Mouse (Mus musculus) adipose tissue, adult 10 weeks (tissue): Measurements from ENCODE around the gene Snta1. TPM values are rescaled to one million over a fixed set of nuclear protein-coding genes. Genes with fewer than 3 reads are reported as not detected.

ENCODE experiments used
- polyA plus RNA-seq: library from polyadenylated mRNA; stranded (reverse); fragments of 350-450 nt; fragmentation: Illumina TruSeq; extraction: RNeasy Lipid Tissue Mini Kit (QIAGEN cat#74804); gene quantifications from one replicate; pipeline ENCODE4 v1.2.3, GENCODE M21; 2014; ENCODE audit warnings: low read depth, low replicate concordance

The Snta1 gene
- 31.1 TPM for polyA plus RNA-seq

GRCm38 (mm10) chr2:154407643-154408445, at the start of gene Snta1:
Snta1 (minus strand) TSS chr2:154408099.

GRCm38 (mm10) chr2:154436458-154437190, 28.7 kb upstream of the Snta1 start, which contains the start of gene Cbfa2t2:
Cbfa2t2 (plus strand) TSS chr2:154436481.

DNA sequence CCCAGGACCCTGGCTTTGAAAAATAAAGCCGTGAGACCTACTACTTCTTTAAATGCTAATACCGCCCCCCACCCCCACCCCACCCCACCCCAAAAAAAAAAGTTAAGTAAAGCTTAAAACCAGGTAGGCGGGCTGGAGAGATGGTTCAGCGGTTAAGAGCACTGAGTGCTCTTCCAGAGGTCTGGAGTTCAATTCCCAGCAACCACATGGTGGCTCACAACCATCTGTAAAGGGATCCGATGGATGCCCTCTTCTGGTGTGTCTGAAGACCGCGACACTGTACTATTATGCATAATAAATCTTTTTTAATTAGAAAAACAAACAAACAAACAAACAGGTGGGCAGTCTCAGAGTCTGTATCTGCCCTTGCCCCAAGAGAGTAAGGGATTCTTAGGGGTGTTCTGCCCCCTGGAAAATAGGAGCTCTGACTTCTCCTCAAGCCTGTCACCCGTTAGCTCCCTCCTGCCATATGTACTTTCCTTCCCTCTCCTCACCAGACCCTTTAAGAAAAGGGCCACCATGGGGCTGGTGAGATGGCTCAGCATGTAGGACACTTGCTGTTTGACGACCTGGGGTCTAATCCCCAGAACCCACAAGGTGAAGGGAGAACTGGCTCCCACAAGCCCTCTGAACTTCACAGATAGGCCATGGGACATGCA, 34.9 kb downstream of the Snta1 start, which contains the start of gene Cdk5rap1:
Gene Cdk5rap1 (minus strand): TSS at position 169 of the 659 bp plus-strand sequence.

Other genes starting within 250 kb of the Snta1 start
- not detected for gene Bpifa5, start 245.5 kb downstream of the Snta1 start, polyA plus RNA-seq
- gene Bpifb1, start 217.3 kb downstream of the Snta1 start, polyA plus RNA-seq: not detected
- 0.43 TPM for gene Bpifb5, start 184.4 kb downstream of the Snta1 start, polyA plus RNA-seq
- gene Bpifb9a, start 150.2 kb downstream of the Snta1 start, polyA plus RNA-seq: not detected
- gene Bpifb9b, start 100.9 kb downstream of the Snta1 start, polyA plus RNA-seq: not detected
- gene Cdk5rap1, start 35.1 kb downstream of the Snta1 start, polyA plus RNA-seq: 7.1 TPM
- 10.8 TPM for gene Cbfa2t2, start 28.4 kb upstream of the Snta1 start, polyA plus RNA-seq
- gene 1700003F12Rik, start 139.0 kb upstream of the Snta1 start, polyA plus RNA-seq: 12.7 TPM
- 0.34 TPM for gene Actl10, start 143.7 kb upstream of the Snta1 start, polyA plus RNA-seq
- 4.6 TPM for gene Necab3, start 150.8 kb upstream of the Snta1 start, polyA plus RNA-seq
- gene E2f1, start 161.8 kb upstream of the Snta1 start, polyA plus RNA-seq: 4.0 TPM
- 35.3 TPM for gene Pxmp4, start 195.6 kb upstream of the Snta1 start, polyA plus RNA-seq
- 2.1 TPM for gene Zfp341, start 205.2 kb upstream of the Snta1 start, polyA plus RNA-seq
- gene 4930519P11Rik, start 205.3 kb upstream of the Snta1 start, polyA plus RNA-seq: not detected
- gene Chmp4b, start 243.6 kb upstream of the Snta1 start, polyA plus RNA-seq: 154 TPM